Mouse (Mus musculus): ENCODE measurements at regions not wholly inside any gene's neighbourhood (a gene's known extent, or its start where the extent isn't known, plus 50 kb on each side); places are given as distances from the start of the nearest gene placed in this dataset.

- no peak for DNase-seq (ENCODE audit: low read depth, low spot score)
These were observed 89.8 kb downstream of the Kif26a start for GRCm38 (mm10) chr12:112235841-112236240.

- no peak for DNase-seq (ENCODE audit: low read depth, low spot score)
These were observed 91.1 kb downstream of the Kif26a start for GRCm38 (mm10) chr12:112237061-112237490.

GRCm38 (mm10) chr12:112238834-112239233, 92.8 kb downstream of the Kif26a start:
- DNase-seq (ENCODE audit: low read depth, low spot score) = no peak

- DNase-seq (ENCODE audit: low read depth, low spot score) = no peak
These were observed 95.7 kb downstream of the Kif26a start for GRCm38 (mm10) chr12:112241740-112242171.

- no peak for DNase-seq (ENCODE audit: low read depth, low spot score)
These were observed 97.2 kb downstream of the Kif26a start for GRCm38 (mm10) chr12:112243231-112243630.

GRCm38 (mm10) chr12:112250894-112251293, 104.9 kb downstream of the Kif26a start:
- no peak for DNase-seq (ENCODE audit: low read depth, low spot score)

GRCm38 (mm10) chr12:112253461-112253860, 107.5 kb downstream of the Kif26a start:
- DNase-seq (ENCODE audit: low read depth, low spot score) = no peak

- no peak for DNase-seq (ENCODE audit: low read depth, low spot score)
These were observed 109.2 kb downstream of the Kif26a start for GRCm38 (mm10) chr12:112255223-112255622.

GRCm38 (mm10) chr12:112257691-112258090, 111.7 kb downstream of the Kif26a start:
- DNase-seq (ENCODE audit: low read depth, low spot score) = no peak

GRCm38 (mm10) chr12:112263283-112264056, 117.5 kb downstream of the Kif26a start:
- DNase-seq (ENCODE audit: low read depth, low spot score) = no peak

- DNase-seq (ENCODE audit: low read depth, low spot score) = no peak
These were observed 118.2 kb downstream of the Kif26a start for GRCm38 (mm10) chr12:112264201-112264600.

- no peak for DNase-seq (ENCODE audit: low read depth, low spot score)
These were observed 119.4 kb downstream of the Kif26a start for GRCm38 (mm10) chr12:112265289-112265969.

GRCm38 (mm10) chr12:112274026-112274425, 128.0 kb downstream of the Kif26a start:
- DNase-seq (ENCODE audit: low read depth, low spot score) = no peak

GRCm38 (mm10) chr12:112274756-112275155, 128.7 kb downstream of the Kif26a start:
- DNase-seq (ENCODE audit: low read depth, low spot score) = no peak

- no peak for DNase-seq (ENCODE audit: low read depth, low spot score)
These were observed 130.6 kb downstream of the Kif26a start for GRCm38 (mm10) chr12:112276651-112277050.

GRCm38 (mm10) chr12:112277511-112277910, 131.5 kb downstream of the Kif26a start:
- DNase-seq (ENCODE audit: low read depth, low spot score) = no peak

- DNase-seq (ENCODE audit: low read depth, low spot score) = no peak
These were observed 139.1 kb downstream of the Kif26a start for GRCm38 (mm10) chr12:112285096-112285495.

- DNase-seq (ENCODE audit: low read depth, low spot score) = no peak
These were observed 142.8 kb downstream of the Kif26a start for GRCm38 (mm10) chr12:112288786-112289185.

- no peak for DNase-seq (ENCODE audit: low read depth, low spot score)
These were observed 144.3 kb downstream of the Kif26a start for GRCm38 (mm10) chr12:112290299-112290698.

- DNase-seq (ENCODE audit: low read depth, low spot score) = no peak
These were observed 145.9 kb downstream of the Kif26a start for GRCm38 (mm10) chr12:112291748-112292561.

- no peak for DNase-seq (ENCODE audit: low read depth, low spot score)
These were observed 147.1 kb downstream of the Kif26a start for GRCm38 (mm10) chr12:112293105-112293504.

- DNase-seq (ENCODE audit: low read depth, low spot score) = no peak
These were observed 149.4 kb downstream of the Kif26a start for GRCm38 (mm10) chr12:112295337-112295941.

Data from CD4-positive helper T cell, adult 2 months (primary cell).